8 mouse cellular contexts compared by ENCODE assay signal in genomic region chr9:15709599-15710381, GRCm38 (mm10). TPM values are rescaled to one million over a fixed set of nuclear protein-coding genes. Genes with fewer than 3 reads are reported as not detected.
DNase-seq lines count a peak whose midpoint lies in the region; ATAC-seq and TF ChIP-seq lines count a peak whose summit lies in the region.

TSS of gene Slc36a4 (plus strand) at chr9:15709738.

- H3K79me3 ChIP-seq in C2C12 (ENCODE audit: low read depth), result no peaks in the 10 kb centered on the region

- H3K4me1 ChIP-seq in forebrain, embryonic 13.5 days, result peaks cover 42% of the 10 kb centered on the region
- H3K4me1 ChIP-seq in liver, embryonic 16.5 days (ENCODE audit: control insufficient read depth, low read depth, low read length), result no peaks in the 10 kb centered on the region; the same call in 1 of the 2 replicates
- H3K4me1 ChIP-seq in neural tube, embryonic 12.5 days, result peaks cover 18% of the 10 kb centered on the region; the same call in 1 of the 2 replicates
- H3K4me1 ChIP-seq in stomach, postnatal 0 days (replicated peaks; ENCODE audit: control insufficient read depth, insufficient read depth), result no peaks in the 10 kb centered on the region; the same call in 1 of the 2 replicates

- H3K79me2 ChIP-seq in C2C12 (ENCODE audit: control insufficient read depth, insufficient read depth), result no peaks in the 10 kb centered on the region

- peak within 1 kb of the TSS; percentile 82 for H3K27ac ChIP-seq in forebrain, embryonic 13.5 days
- peak within 1 kb of the TSS; percentile 12; the same call in 1 of the 2 replicates for H3K27ac ChIP-seq in liver, embryonic 16.5 days (ENCODE audit: low read length)
- H3K27ac ChIP-seq in neural tube, embryonic 12.5 days, result peak within 1 kb of the TSS; percentile 54; the same call in 1 of the 2 replicates
- peak within 1 kb of the TSS; percentile 79 for H3K27ac ChIP-seq in stomach, postnatal 0 days (replicated peaks)

- peak within 1 kb of the TSS; percentile 40 for H3K4me3 ChIP-seq in C2C12 (ENCODE audit: insufficient read depth, poor library complexity, severe bottlenecking)
- H3K4me3 ChIP-seq in forebrain, embryonic 13.5 days, result peak within 1 kb of the TSS; percentile 72
- peak within 1 kb of the TSS; percentile 62 for H3K4me3 ChIP-seq in liver, embryonic 16.5 days (ENCODE audit: low read depth, low read length)
- H3K4me3 ChIP-seq in neural tube, embryonic 12.5 days, result peak within 1 kb of the TSS; percentile 70
- peak within 1 kb of the TSS; percentile 74 for H3K4me3 ChIP-seq in stomach, postnatal 0 days (ENCODE audit: low read depth, low read length)

- H3K9ac ChIP-seq in forebrain, embryonic 13.5 days, result peak within 1 kb of the TSS; percentile 88
- H3K9ac ChIP-seq in liver, embryonic 16.5 days (ENCODE audit: low read depth, low read length), result peak within 1 kb of the TSS; percentile 57
- peak within 1 kb of the TSS; percentile 76 for H3K9ac ChIP-seq in neural tube, embryonic 12.5 days
- H3K9ac ChIP-seq in stomach, postnatal 0 days (ENCODE audit: low read length), result peak within 1 kb of the TSS; percentile 48

- H3K27me3 ChIP-seq in C2C12 (ENCODE audit: control insufficient read depth, insufficient read depth, insufficient read length), result peaks cover 2% of the 10 kb centered on the region
- no peaks in the 10 kb centered on the region for H3K27me3 ChIP-seq in forebrain, embryonic 13.5 days
- H3K27me3 ChIP-seq in liver, embryonic 16.5 days (ENCODE audit: control insufficient read depth, insufficient read depth, low read depth, low read length), result no peaks in the 10 kb centered on the region; the same call in 1 of the 2 replicates
- H3K27me3 ChIP-seq in neural tube, embryonic 12.5 days (replicated peaks), result no peaks in the 10 kb centered on the region; the same call in 1 of the 2 replicates
- H3K27me3 ChIP-seq in stomach, postnatal 0 days (ENCODE audit: control insufficient read depth, insufficient read depth, low read length), result no peaks in the 10 kb centered on the region

- peak; percentile 43 for DNase-seq in brain, embryonic 18.5 days (ENCODE audit: low read depth, low spot score)
- DNase-seq in heart, postnatal 10 days, result peak; percentile 80 to 82
- peak; percentile 42 for DNase-seq in large intestine, adult 2 months (ENCODE audit: low read depth, low spot score)
- DNase-seq in stomach, postnatal 0 days (ENCODE audit: low spot score), result peak; percentile 74

- intact Hi-C loops in heart, postnatal 10 days (cut with DNase I), result loop anchor here (5.0 kb wide), 1 partner anchor 173 kb away; no protein-coding TSS in a partner anchor

- no peak for TF ChIP-seq CTCF in C2C12 (IDR thresholded peaks at IDR 0.05; ENCODE audit: control insufficient read depth, insufficient read depth, insufficient read length)
- TF ChIP-seq CTCF in stomach, postnatal 0 days (IDR thresholded peaks at IDR 0.05; ENCODE audit: low read depth), result no peak

- H3K36me3 ChIP-seq in C2C12 (ENCODE audit: control insufficient read depth, insufficient read depth), result no peaks in the 10 kb centered on the region
- H3K36me3 ChIP-seq in forebrain, embryonic 13.5 days (ENCODE audit: poor library complexity, severe bottlenecking), result no peaks in the 10 kb centered on the region
- no peaks in the 10 kb centered on the region for H3K36me3 ChIP-seq in liver, embryonic 16.5 days (ENCODE audit: control insufficient read depth, insufficient read depth)
- no peaks in the 10 kb centered on the region for H3K36me3 ChIP-seq in neural tube, embryonic 12.5 days
- H3K36me3 ChIP-seq in stomach, postnatal 0 days (ENCODE audit: control insufficient read depth, insufficient read depth, low read length), result no peaks in the 10 kb centered on the region

- peak within 1 kb of the TSS; percentile 80 for H3K4me2 ChIP-seq in forebrain, embryonic 13.5 days
- peak within 1 kb of the TSS; percentile 75 for H3K4me2 ChIP-seq in liver, embryonic 16.5 days (ENCODE audit: low read depth, low read length)
- H3K4me2 ChIP-seq in neural tube, embryonic 12.5 days (replicated peaks), result peak within 1 kb of the TSS; percentile 88
- peak within 1 kb of the TSS; percentile 49 for H3K4me2 ChIP-seq in stomach, postnatal 0 days (replicated peaks; ENCODE audit: low read depth)

- TF ChIP-seq EP300 in stomach, postnatal 0 days (optimal IDR thresholded peaks at IDR 0.05), result no peak

- peak within 1 kb of the TSS; percentile 76 for H3ac ChIP-seq in C2C12 (ENCODE audit: control insufficient read depth, insufficient read length, low read depth)

- under 1% methylated on average over 64 of the region's 75 CpGs for WGBS in forebrain, embryonic 13.5 days
- WGBS in large intestine, adult 2 months, result under 1% methylated on average over 72 of the region's 75 CpGs
- WGBS in liver, embryonic 16.5 days (ENCODE audit: insufficient replicate concordance), result under 1% methylated on average over 67 of the region's 75 CpGs
- WGBS in neural tube, embryonic 12.5 days, result under 1% methylated on average over 75 of the region's 75 CpGs
- under 1% methylated on average over 45 of the region's 75 CpGs for WGBS in stomach, postnatal 0 days

- peak; percentile 93 for ATAC-seq in forebrain, embryonic 13.5 days
- peak; percentile 77 for ATAC-seq in liver, embryonic 16.5 days (ENCODE audit: low read depth)
- peak; percentile 93 for ATAC-seq in neural tube, embryonic 12.5 days (ENCODE audit: low FRiP score, low read depth)
- ATAC-seq in stomach, postnatal 0 days (ENCODE audit: low FRiP score, low TSS enrichment), result peak; percentile 84

- no peaks in the 10 kb centered on the region for H3K9me3 ChIP-seq in forebrain, embryonic 13.5 days (replicated peaks)
- no peaks in the 10 kb centered on the region for H3K9me3 ChIP-seq in liver, embryonic 16.5 days (replicated peaks; ENCODE audit: control insufficient read depth, low read length)
- H3K9me3 ChIP-seq in neural tube, embryonic 12.5 days, result no peaks in the 10 kb centered on the region
- no peaks in the 10 kb centered on the region for H3K9me3 ChIP-seq in stomach, postnatal 0 days (ENCODE audit: control insufficient read depth, low read length)

TF ChIP-seq in C2C12, 6 proteins besides CTCF, POLR2A, EP300 and RAD21:
- TF ChIP-seq USF1 (IDR thresholded peaks at IDR 0.05; ENCODE audit: low read depth) (no peak), CEBPB (IDR thresholded peaks at IDR 0.05; ENCODE audit: low read depth) (no peak), FOSL1 (IDR thresholded peaks at IDR 0.05; ENCODE audit: insufficient read depth, low read length, poor library complexity, severe bottlenecking) (no peak), MAX (IDR thresholded peaks at IDR 0.05) (no peak), MYOG (IDR thresholded peaks at IDR 0.05; ENCODE audit: control insufficient read depth, extremely low read depth, insufficient read length) (no peak)
TF ChIP-seq in C2C12: peak in this region for 0.

RNA-seq across cellular contexts. Expression of gene Slc36a4, which starts in this region (rescaled TPM):
- 3.9 TPM for polyA plus RNA-seq in C2C12 (2012; fragmentation: generic; extraction: Trizol)
- 21.5 and 23.5 TPM in 2 replicates for polyA plus RNA-seq in forebrain, embryonic 13.5 days (2015; fragmentation: Nextera tagmentation; extraction: Ambion mirVana)
- 10 to 100 TPM; 15.7 to 16.2 TPM for total RNA-seq in heart, postnatal 10 days (2021)
- 2.1 and 2.5 TPM in 2 replicates for polyA plus RNA-seq in large intestine, adult 2 months (2012; rRNA removed)
- 1.5 and 1.7 TPM in 2 replicates for polyA plus RNA-seq in liver, embryonic 16.5 days (2015; fragmentation: Nextera tagmentation; extraction: Ambion mirVana)
- polyA plus RNA-seq in neural tube, embryonic 12.5 days (2016; fragmentation: Nextera tagmentation; extraction: Ambion mirVana), result 20.6 and 22.7 TPM in 2 replicates
- polyA plus RNA-seq in stomach, postnatal 0 days (2015; fragmentation: Nextera tagmentation; extraction: Ambion mirVana), result 5.5 and 6.3 TPM in 2 replicates

Comparison
In these comparisons a context has a peak if more than half of its experiments do, and no peak if none do; other contexts are left out.
1. Peak in every context shown above with its lines: DNase-seq, ATAC-seq, H3K4me3 ChIP-seq and H3K27ac ChIP-seq.
2. H3K27ac ChIP-seq: peak in every context shown above with its lines; median percentile 82 in forebrain, embryonic 13.5 days; 79 in stomach, postnatal 0 days; 54 in neural tube, embryonic 12.5 days; 12 in liver, embryonic 16.5 days.